9 mouse cellular contexts compared by ENCODE assay signal in the genomic region with DNA sequence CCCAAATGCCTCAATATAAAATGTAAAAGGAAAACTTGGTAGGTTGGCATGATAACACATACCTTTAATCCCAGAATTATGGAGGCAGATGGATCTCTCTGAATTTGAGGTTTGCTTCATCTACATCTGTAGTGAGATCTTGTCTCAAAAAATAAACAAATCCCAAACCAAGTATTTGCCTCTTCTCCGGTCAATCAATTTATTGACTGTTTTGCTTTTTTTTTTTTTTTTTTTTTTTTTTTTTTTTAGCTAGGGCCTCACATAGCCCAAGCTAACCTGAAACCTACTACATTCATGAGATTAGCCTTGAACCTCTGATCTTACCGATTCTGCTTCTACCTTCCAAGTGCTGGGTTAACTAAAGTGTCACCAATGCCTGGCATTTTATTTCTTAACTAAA. TPM values are rescaled to one million over a fixed set of nuclear protein-coding genes. Genes with fewer than 3 reads are reported as not detected.
DNase-seq lines count a peak whose midpoint lies in the region; ATAC-seq and TF ChIP-seq lines count a peak whose summit lies in the region.
"Had no signal": no experiment of that assay in that cellular context is flagged by ENCODE, and none has a peak within 500 bp of the region (broad histone marks: within the 10 kb centered on the region; RNA-seq: fewer than 3 reads in every experiment).

No protein-coding gene starts in this region.

- peaks cover 5% of the 10 kb centered on the region for H3K36me3 ChIP-seq in heart, embryonic 14.5 days (ENCODE audit: control insufficient read depth, insufficient read depth, low read length)
- no peaks in the 10 kb centered on the region for H3K36me3 ChIP-seq in embryonic facial prominence, embryonic 11.5 days (replicated peaks; ENCODE audit: control insufficient read depth, insufficient read depth, low read depth, low read length)
- peaks cover under 1% of the 10 kb centered on the region; the same call in 1 of the 2 replicates for H3K36me3 ChIP-seq in hindbrain, embryonic 16.5 days (ENCODE audit: control insufficient read depth, insufficient read depth, low read length)
- peaks cover 9% of the 10 kb centered on the region; the same call in 1 of the 2 replicates for H3K36me3 ChIP-seq in midbrain, embryonic 12.5 days

- no peak overlapping the region for H3K27ac ChIP-seq in heart, embryonic 14.5 days (replicated peaks in 1 of 2; ENCODE audit: control insufficient read depth in 1 of 2, insufficient read depth in 1 of 2, low read depth in 2 of 2, low read length in 2 of 2)
- H3K27ac ChIP-seq in embryonic facial prominence, embryonic 11.5 days (replicated peaks; ENCODE audit: low read depth, low read length), result no peak overlapping the region
- peak overlapping the region; percentile 88; the same call in 1 of the 2 replicates for H3K27ac ChIP-seq in hindbrain, embryonic 16.5 days (ENCODE audit: low read depth, low read length)
- H3K27ac ChIP-seq in midbrain, embryonic 12.5 days (replicated peaks), result peak overlapping the region; percentile 90
- H3K27ac ChIP-seq in layer of hippocampus, adult 2 months, result no peak overlapping the region

- ATAC-seq in heart, embryonic 14.5 days (ENCODE audit: insufficient number of reproducible peaks, insufficient read depth, low FRiP score, low read depth), result no peak
- ATAC-seq in embryonic facial prominence, embryonic 11.5 days (replicated peaks; ENCODE audit: insufficient number of reproducible peaks, low FRiP score, low TSS enrichment, low read depth), result no peak
- ATAC-seq in hindbrain, embryonic 16.5 days, result no peak
- ATAC-seq in midbrain, embryonic 12.5 days (ENCODE audit: low FRiP score, low read depth), result no peak

- peaks cover 0 to 5% of the 10 kb centered on the region in 2 experiments; a peak in 1 of 4 replicates for H3K4me1 ChIP-seq in heart, embryonic 14.5 days (ENCODE audit: control insufficient read depth in 2 of 2, insufficient read depth in 2 of 2, low read length in 2 of 2)
- no peaks in the 10 kb centered on the region; the same call in 1 of the 2 replicates for H3K4me1 ChIP-seq in embryonic facial prominence, embryonic 11.5 days (ENCODE audit: control insufficient read depth, insufficient read depth, low read length)
- H3K4me1 ChIP-seq in hindbrain, embryonic 16.5 days (ENCODE audit: control insufficient read depth, insufficient read depth, low read depth, low read length), result peaks cover 9% of the 10 kb centered on the region
- H3K4me1 ChIP-seq in midbrain, embryonic 12.5 days, result peaks cover 10% of the 10 kb centered on the region

- WGBS in heart, embryonic 14.5 days, result 65% methylated on average over 2 of the region's 2 CpGs
- WGBS in embryonic facial prominence, embryonic 11.5 days, result 67% methylated on average over 2 of the region's 2 CpGs
- WGBS in hindbrain, embryonic 16.5 days, result 64% methylated on average over 2 of the region's 2 CpGs
- WGBS in midbrain, embryonic 12.5 days, result 63% methylated on average over 2 of the region's 2 CpGs

- no peak for DNase-seq in heart, postnatal 14 days
- no peak for DNase-seq in embryonic facial prominence, embryonic 11.5 days (ENCODE audit: low spot score)
- no peak for DNase-seq in layer of hippocampus, adult 2 months (ENCODE audit: low spot score in 2 of 2)
- DNase-seq in adrenal gland, adult (ENCODE audit: inconsistent age in 2 of 2, low spot score in 1 of 2), result no peak
- no peak for DNase-seq in heart, postnatal 36 days
- DNase-seq: cerebellum, adult 2 months had no signal

- H3K4me2 ChIP-seq in heart, embryonic 14.5 days (ENCODE audit: low read length), result peak overlapping the region; percentile 74
- peak overlapping the region; percentile 24 for H3K4me2 ChIP-seq in embryonic facial prominence, embryonic 11.5 days (ENCODE audit: low read depth, low read length)
- peak overlapping the region; percentile 71 for H3K4me2 ChIP-seq in hindbrain, embryonic 16.5 days (ENCODE audit: low read length)
- peak overlapping the region; percentile 66 for H3K4me2 ChIP-seq in midbrain, embryonic 12.5 days (replicated peaks)

- no peak overlapping the region for H3K4me3 ChIP-seq in heart, embryonic 14.5 days (ENCODE audit: control insufficient read depth in 1 of 2, insufficient read depth in 1 of 2, low read depth in 1 of 2, low read length in 2 of 2)
- H3K4me3 ChIP-seq in embryonic facial prominence, embryonic 11.5 days (ENCODE audit: low read depth, low read length), result no peak overlapping the region
- no peak overlapping the region for H3K4me3 ChIP-seq in hindbrain, embryonic 16.5 days (ENCODE audit: low read length)
- H3K4me3 ChIP-seq in midbrain, embryonic 12.5 days, result peak overlapping the region; percentile 58
- H3K4me3 ChIP-seq in layer of hippocampus, adult 2 months, result no peak overlapping the region

- peak overlapping the region; percentile 79 for H3K9ac ChIP-seq in heart, embryonic 14.5 days (ENCODE audit: low read length)
- peak overlapping the region; percentile 70; the same call in 1 of the 2 replicates for H3K9ac ChIP-seq in embryonic facial prominence, embryonic 11.5 days (replicated peaks; ENCODE audit: low read length)
- no peak overlapping the region for H3K9ac ChIP-seq in hindbrain, embryonic 16.5 days (ENCODE audit: low read depth, low read length)
- peak overlapping the region; percentile 63; the same call in 1 of the 2 replicates for H3K9ac ChIP-seq in midbrain, embryonic 12.5 days (replicated peaks)

- H3K27me3 ChIP-seq in heart, embryonic 14.5 days (ENCODE audit: control insufficient read depth, insufficient read depth, low read length), result no peaks in the 10 kb centered on the region
- no peaks in the 10 kb centered on the region for H3K27me3 ChIP-seq in embryonic facial prominence, embryonic 11.5 days (ENCODE audit: control insufficient read depth, insufficient read depth, low read length)
- no peaks in the 10 kb centered on the region for H3K27me3 ChIP-seq in hindbrain, embryonic 16.5 days (replicated peaks; ENCODE audit: control insufficient read depth, insufficient read depth, low read length)
- H3K27me3 ChIP-seq in midbrain, embryonic 12.5 days, result no peaks in the 10 kb centered on the region

- no peak for TF ChIP-seq CTCF in layer of hippocampus, adult 2 months (conservative IDR thresholded peaks at IDR 0.05)

- intact Hi-C loops in heart, postnatal 14 days (cut with DNase I), result no loop called here
- intact Hi-C loops in heart, postnatal 36 days (cut with DNase I), result no loop called here

- H3K9me3 ChIP-seq in heart, embryonic 14.5 days (ENCODE audit: control insufficient read depth, low read length), result no peaks in the 10 kb centered on the region
- no peaks in the 10 kb centered on the region for H3K9me3 ChIP-seq in embryonic facial prominence, embryonic 11.5 days (replicated peaks; ENCODE audit: control insufficient read depth, low read length)
- no peaks in the 10 kb centered on the region for H3K9me3 ChIP-seq in hindbrain, embryonic 16.5 days (ENCODE audit: control insufficient read depth, low read length)
- H3K9me3 ChIP-seq in midbrain, embryonic 12.5 days, result no peaks in the 10 kb centered on the region

RNA-seq across cellular contexts. Expression of a gene that starts 0.9 kb away (rescaled TPM):
- 26.5 and 29.1 TPM in 2 replicates for polyA plus RNA-seq in heart, embryonic 14.5 days (2014; fragmentation: Nextera tagmentation; extraction: Ambion mirVana)
- 10 to 100 TPM; 18.4 to 19.8 TPM for total RNA-seq in heart, postnatal 14 days (2021)
- polyA plus RNA-seq in embryonic facial prominence, embryonic 11.5 days (2014; fragmentation: Nextera tagmentation; extraction: Ambion mirVana), result 48.4 TPM in 2 replicates
- 142 and 145 TPM in 2 replicates for polyA plus RNA-seq in hindbrain, embryonic 16.5 days (2015; fragmentation: Nextera tagmentation; extraction: Ambion mirVana)
- 67.9 and 78.4 TPM in 2 replicates for polyA plus RNA-seq in midbrain, embryonic 12.5 days (2016; fragmentation: Nextera tagmentation; extraction: Ambion mirVana)
- total RNA-seq in layer of hippocampus, adult 2 months (2021), result 100 to 1,000 TPM; 109 to 114 TPM
- 10 to 100 TPM; 21.3 to 21.5 TPM for total RNA-seq in heart, postnatal 36 days (2021)

RNA-seq across cellular contexts. Expression of a gene that starts 7.3 kb away (rescaled TPM):
- 10.4 and 11.2 TPM in 2 replicates for polyA plus RNA-seq in heart, embryonic 14.5 days (2014; fragmentation: Nextera tagmentation; extraction: Ambion mirVana)
- 1 to 10 TPM; 5.4 to 7.0 TPM for total RNA-seq in heart, postnatal 14 days (2021)
- polyA plus RNA-seq in embryonic facial prominence, embryonic 11.5 days (2014; fragmentation: Nextera tagmentation; extraction: Ambion mirVana), result 14.6 and 16.4 TPM in 2 replicates
- polyA plus RNA-seq in hindbrain, embryonic 16.5 days (2015; fragmentation: Nextera tagmentation; extraction: Ambion mirVana), result 23.3 and 26.3 TPM in 2 replicates
- polyA plus RNA-seq in midbrain, embryonic 12.5 days (2016; fragmentation: Nextera tagmentation; extraction: Ambion mirVana), result 25.0 and 30.0 TPM in 2 replicates
- 10 to 100 TPM; 32.9 to 34.4 TPM for total RNA-seq in layer of hippocampus, adult 2 months (2021)
- total RNA-seq in heart, postnatal 36 days (2021), result 1 to 10 TPM; 4.0 to 5.2 TPM

RNA-seq across cellular contexts. Expression of a gene that starts 16.6 kb away (rescaled TPM):
- polyA plus RNA-seq in heart, embryonic 14.5 days (2014; fragmentation: Nextera tagmentation; extraction: Ambion mirVana), result 229 and 289 TPM in 2 replicates
- total RNA-seq in heart, postnatal 14 days (2021), result 100 to 1,000 TPM; 250 to 262 TPM
- 282 and 303 TPM in 2 replicates for polyA plus RNA-seq in embryonic facial prominence, embryonic 11.5 days (2014; fragmentation: Nextera tagmentation; extraction: Ambion mirVana)
- 278 TPM in 2 replicates for polyA plus RNA-seq in hindbrain, embryonic 16.5 days (2015; fragmentation: Nextera tagmentation; extraction: Ambion mirVana)
- polyA plus RNA-seq in midbrain, embryonic 12.5 days (2016; fragmentation: Nextera tagmentation; extraction: Ambion mirVana), result 324 and 379 TPM in 2 replicates
- total RNA-seq in layer of hippocampus, adult 2 months (2021), result 100 to 1,000 TPM; 155 to 163 TPM
- total RNA-seq in heart, postnatal 36 days (2021), result 100 to 1,000 TPM; 237 to 241 TPM

RNA-seq across cellular contexts. Expression of a gene that starts 16.6 kb away (rescaled TPM):
- 36.5 and 39.4 TPM in 2 replicates for polyA plus RNA-seq in heart, embryonic 14.5 days (2014; fragmentation: Nextera tagmentation; extraction: Ambion mirVana)
- 10 to 100 TPM; 25.4 to 25.5 TPM for total RNA-seq in heart, postnatal 14 days (2021)
- polyA plus RNA-seq in embryonic facial prominence, embryonic 11.5 days (2014; fragmentation: Nextera tagmentation; extraction: Ambion mirVana), result 20.6 and 25.4 TPM in 2 replicates
- 51.6 and 57.2 TPM in 2 replicates for polyA plus RNA-seq in hindbrain, embryonic 16.5 days (2015; fragmentation: Nextera tagmentation; extraction: Ambion mirVana)
- 39.9 and 41.7 TPM in 2 replicates for polyA plus RNA-seq in midbrain, embryonic 12.5 days (2016; fragmentation: Nextera tagmentation; extraction: Ambion mirVana)
- 10 to 100 TPM; 35.4 to 36.0 TPM for total RNA-seq in layer of hippocampus, adult 2 months (2021)
- total RNA-seq in heart, postnatal 36 days (2021), result 10 to 100 TPM; 59.3 to 62.3 TPM

RNA-seq across cellular contexts. Expression of a gene that starts 25.6 kb away (rescaled TPM):
- polyA plus RNA-seq in heart, embryonic 14.5 days (2014; fragmentation: Nextera tagmentation; extraction: Ambion mirVana), result 143 and 146 TPM in 2 replicates
- 100 to 1,000 TPM; 362 to 379 TPM for total RNA-seq in heart, postnatal 14 days (2021)
- 44.5 and 49.8 TPM in 2 replicates for polyA plus RNA-seq in embryonic facial prominence, embryonic 11.5 days (2014; fragmentation: Nextera tagmentation; extraction: Ambion mirVana)
- polyA plus RNA-seq in hindbrain, embryonic 16.5 days (2015; fragmentation: Nextera tagmentation; extraction: Ambion mirVana), result 75.4 and 90.0 TPM in 2 replicates
- 64.7 and 67.0 TPM in 2 replicates for polyA plus RNA-seq in midbrain, embryonic 12.5 days (2016; fragmentation: Nextera tagmentation; extraction: Ambion mirVana)
- 10 to 100 TPM; 74.4 to 76.5 TPM for total RNA-seq in layer of hippocampus, adult 2 months (2021)
- total RNA-seq in heart, postnatal 36 days (2021), result 100 to 1,000 TPM; 320 to 353 TPM

Comparison
In these comparisons a context has a peak if more than half of its experiments do, and no peak if none do; other contexts are left out.
1. H3K27ac ChIP-seq: peak in hindbrain, embryonic 16.5 days (single experiment) and midbrain, embryonic 12.5 days (single experiment); none in heart, embryonic 14.5 days (0 of 2), embryonic facial prominence, embryonic 11.5 days (single experiment) and layer of hippocampus, adult 2 months (single experiment).
2. H3K4me2 ChIP-seq: peak in every context shown above with its lines; median percentile 74 in heart, embryonic 14.5 days; 71 in hindbrain, embryonic 16.5 days; 66 in midbrain, embryonic 12.5 days; 24 in embryonic facial prominence, embryonic 11.5 days.